In genomic region chr13:81656091-81656850, GRCm38 (mm10) we compare ENCODE assay signal across 8 mouse cellular contexts. TPM values are rescaled to one million over a fixed set of nuclear protein-coding genes. Genes with fewer than 3 reads are reported as not detected.
A peak's percentile ranks its signal among the peaks of the same experiment; 100 is the strongest.
DNase-seq lines count a peak whose midpoint lies in the region; ATAC-seq and TF ChIP-seq lines count a peak whose summit lies in the region.

No protein-coding gene starts in this region.

- peak overlapping the region; percentile 61; the same call in 1 of the 2 replicates for H3K4me2 ChIP-seq in heart, embryonic 16.5 days (ENCODE audit: low read depth, low read length)
- peak overlapping the region; percentile 63 for H3K4me2 ChIP-seq in kidney, embryonic 15.5 days
- H3K4me2 ChIP-seq in myocyte (ENCODE audit: low read depth): no peak overlapping the region

- H3K4me3 ChIP-seq in heart, embryonic 16.5 days (ENCODE audit: low read length): no peak overlapping the region
- H3K4me3 ChIP-seq in embryonic facial prominence, embryonic 10.5 days: peak overlapping the region; percentile 84
- H3K4me3 ChIP-seq in kidney, embryonic 15.5 days (replicated peaks): no peak overlapping the region
- peak overlapping the region; percentile 77 for H3K4me3 ChIP-seq in myocyte

- no peaks in the 10 kb centered on the region for H3K27me3 ChIP-seq in heart, embryonic 16.5 days (ENCODE audit: control insufficient read depth, insufficient read depth, low read length)
- H3K27me3 ChIP-seq in embryonic facial prominence, embryonic 10.5 days (replicated peaks; ENCODE audit: low read depth, poor library complexity, severe bottlenecking): no peaks in the 10 kb centered on the region
- no peaks in the 10 kb centered on the region for H3K27me3 ChIP-seq in kidney, embryonic 15.5 days
- no peaks in the 10 kb centered on the region for H3K27me3 ChIP-seq in myocyte (ENCODE audit: control insufficient read depth, insufficient read depth, insufficient read length)

- H3K9ac ChIP-seq in heart, embryonic 16.5 days (ENCODE audit: low read length): no peak overlapping the region
- H3K9ac ChIP-seq in kidney, embryonic 15.5 days: no peak overlapping the region

- 40% methylated on average over 14 of the region's 14 CpGs for WGBS in heart, embryonic 16.5 days
- WGBS in embryonic facial prominence, embryonic 10.5 days: 25% methylated on average over 14 of the region's 14 CpGs
- WGBS in kidney, embryonic 15.5 days: 31% methylated on average over 14 of the region's 14 CpGs

- no peak for ATAC-seq in heart, embryonic 16.5 days (replicated peaks; ENCODE audit: extremely low read depth, insufficient read depth, low FRiP score)
- ATAC-seq in kidney, embryonic 15.5 days (replicated peaks; ENCODE audit: low FRiP score): no peak

- no peak for TF ChIP-seq POLR2A in myocyte (IDR thresholded peaks at IDR 0.05; ENCODE audit: insufficient read length, low read depth)

- peaks cover 35% of the 10 kb centered on the region for H3K79me2 ChIP-seq in myocyte (ENCODE audit: control insufficient read depth, insufficient read depth)

- DNase-seq in heart, postnatal 4 days: no peak
- peak; percentile 25 for DNase-seq in embryonic facial prominence, embryonic 10.5 days (ENCODE audit: low spot score)
- no peak for DNase-seq in layer of hippocampus, postnatal 10 days (ENCODE audit: low spot score in 2 of 2)
- DNase-seq in frontal cortex, postnatal 25 days (ENCODE audit: low spot score in 2 of 2): no peak
- DNase-seq in left cerebral cortex, adult 8-10 months (ENCODE audit: low spot score in 2 of 2): no peak

- peaks cover 17% of the 10 kb centered on the region for H3K4me1 ChIP-seq in heart, embryonic 16.5 days (ENCODE audit: control insufficient read depth, insufficient read depth, low read length)
- peaks cover 18% of the 10 kb centered on the region for H3K4me1 ChIP-seq in embryonic facial prominence, embryonic 10.5 days
- H3K4me1 ChIP-seq in kidney, embryonic 15.5 days: peaks cover 14% of the 10 kb centered on the region

- no peaks in the 10 kb centered on the region for H3K9me3 ChIP-seq in heart, embryonic 16.5 days (replicated peaks; ENCODE audit: control insufficient read depth, low read length)
- no peaks in the 10 kb centered on the region for H3K9me3 ChIP-seq in embryonic facial prominence, embryonic 10.5 days
- no peaks in the 10 kb centered on the region for H3K9me3 ChIP-seq in kidney, embryonic 15.5 days (replicated peaks)

- H3K27ac ChIP-seq in heart, embryonic 16.5 days (ENCODE audit: low read length): no peak overlapping the region; the same call in 1 of the 2 replicates
- H3K27ac ChIP-seq in embryonic facial prominence, embryonic 10.5 days (replicated peaks): peak overlapping the region; percentile 90
- 0 out of 2 replicates have a peak overlapping the region, but pooled peaks have one; percentile 37 for H3K27ac ChIP-seq in kidney, embryonic 15.5 days

- no peak overlapping the region for H3ac ChIP-seq in myocyte (ENCODE audit: control insufficient read depth, insufficient read length)

- 0 out of 2 replicates have a peak, but pooled peaks cover 2% of the 10 kb centered on the region for H3K36me3 ChIP-seq in heart, embryonic 16.5 days (ENCODE audit: control insufficient read depth, insufficient read depth)
- peaks cover 5% of the 10 kb centered on the region; the same call in 1 of the 2 replicates for H3K36me3 ChIP-seq in embryonic facial prominence, embryonic 10.5 days (replicated peaks)
- H3K36me3 ChIP-seq in kidney, embryonic 15.5 days: no peaks in the 10 kb centered on the region
- H3K36me3 ChIP-seq in myocyte (ENCODE audit: control insufficient read depth, insufficient read depth): no peaks in the 10 kb centered on the region

TF ChIP-seq in myocyte, 11 proteins besides CTCF, POLR2A, EP300 and RAD21:
- TF ChIP-seq TCF3 (IDR thresholded peaks at IDR 0.05; ENCODE audit: insufficient read length, low read depth) (no peak), USF1 (IDR thresholded peaks at IDR 0.05; ENCODE audit: low read depth) (no peak), MYOD1 (IDR thresholded peaks at IDR 0.05; ENCODE audit: control insufficient read depth in 1 of 3, insufficient read length in 2 of 3, low read depth in 2 of 3) (no peak), MYOG (IDR thresholded peaks at IDR 0.05; ENCODE audit: control insufficient read depth in 1 of 3, insufficient read depth in 1 of 3, insufficient read length in 2 of 3, low read depth in 2 of 3) (no peak), CEBPB (IDR thresholded peaks at IDR 0.05; ENCODE audit: insufficient read depth, poor library complexity, severe bottlenecking) (no peak), MAX (IDR thresholded peaks at IDR 0.05; ENCODE audit: low read depth) (no peak), TCF12 (IDR thresholded peaks at IDR 0.05; ENCODE audit: insufficient read depth, poor library complexity, severe bottlenecking) (no peak), SRF (IDR thresholded peaks at IDR 0.05; ENCODE audit: control insufficient read depth, insufficient read length, low read depth) (no peak), REST (IDR thresholded peaks at IDR 0.05; ENCODE audit: insufficient read depth, insufficient read length) (no peak), E2F4 (IDR thresholded peaks at IDR 0.05; ENCODE audit: insufficient read depth) (no peak), POLR2AphosphoS2 (IDR thresholded peaks at IDR 0.05; ENCODE audit: insufficient read length, low read depth) (no peak)

RNA-seq across cellular contexts. Expression of gene Lysmd3, which starts 1.2 kb away (rescaled TPM):
- 20.4 and 21.1 TPM in 2 replicates for polyA plus RNA-seq in heart, embryonic 16.5 days (2015; fragmentation: Nextera tagmentation; extraction: Ambion mirVana)
- 10 to 100 TPM; 15.9 to 20.3 TPM for total RNA-seq in heart, postnatal 4 days (2021)
- polyA plus RNA-seq in embryonic facial prominence, embryonic 10.5 days (2016; fragmentation: Nextera tagmentation; extraction: Ambion mirVana): 20.7 and 21.1 TPM in 2 replicates
- polyA plus RNA-seq in kidney, embryonic 15.5 days (2015; fragmentation: Nextera tagmentation; extraction: Ambion mirVana): 21.4 and 24.5 TPM in 2 replicates
- 4.2 TPM for polyA plus RNA-seq in myocyte (2012; fragmentation: generic; extraction: Trizol)
- 10 to 100 TPM in 1 of 2 experiments, 1 to 10 TPM in 1; 8.7 to 13.1 TPM for total RNA-seq in layer of hippocampus, postnatal 10 days (2021)
- total RNA-seq in left cerebral cortex, adult 8-10 months (2022): 10 to 100 TPM in 3 of 4 experiments, 1 to 10 TPM in 1; 8.2 to 14.3 (median 11.2) TPM

RNA-seq across cellular contexts. Expression of gene Adgrv1, which starts 23.3 kb away (rescaled TPM):
- 0.81 and 0.97 TPM in 2 replicates for polyA plus RNA-seq in heart, embryonic 16.5 days (2015; fragmentation: Nextera tagmentation; extraction: Ambion mirVana)
- total RNA-seq in heart, postnatal 4 days (2021): 1 to 10 TPM; 1.5 to 2.0 TPM
- 10.9 and 16.9 TPM in 2 replicates for polyA plus RNA-seq in embryonic facial prominence, embryonic 10.5 days (2016; fragmentation: Nextera tagmentation; extraction: Ambion mirVana)
- 4.3 and 4.8 TPM in 2 replicates for polyA plus RNA-seq in kidney, embryonic 15.5 days (2015; fragmentation: Nextera tagmentation; extraction: Ambion mirVana)
- polyA plus RNA-seq in myocyte (2012; fragmentation: generic; extraction: Trizol): 0.04 TPM
- 1 to 10 TPM; 5.9 to 6.0 TPM for total RNA-seq in layer of hippocampus, postnatal 10 days (2021)
- total RNA-seq in left cerebral cortex, adult 8-10 months (2022): 1 to 10 TPM; 2.0 to 2.3 (median 2.2) TPM

RNA-seq across cellular contexts. Expression of gene Polr3g, which starts 54.5 kb away (rescaled TPM):
- 14.1 and 14.9 TPM in 2 replicates for polyA plus RNA-seq in heart, embryonic 16.5 days (2015; fragmentation: Nextera tagmentation; extraction: Ambion mirVana)
- total RNA-seq in heart, postnatal 4 days (2021): 1 to 10 TPM; 3.4 to 4.4 TPM
- polyA plus RNA-seq in embryonic facial prominence, embryonic 10.5 days (2016; fragmentation: Nextera tagmentation; extraction: Ambion mirVana): 20.1 and 24.7 TPM in 2 replicates
- 10.4 and 12.9 TPM in 2 replicates for polyA plus RNA-seq in kidney, embryonic 15.5 days (2015; fragmentation: Nextera tagmentation; extraction: Ambion mirVana)
- 3.5 TPM for polyA plus RNA-seq in myocyte (2012; fragmentation: generic; extraction: Trizol)
- total RNA-seq in layer of hippocampus, postnatal 10 days (2021): 1 to 10 TPM; 3.0 to 3.8 TPM
- 1 to 10 TPM; 3.2 to 6.2 (median 5.1) TPM for total RNA-seq in left cerebral cortex, adult 8-10 months (2022)

RNA-seq across cellular contexts. Expression of gene Mblac2, which starts 54.9 kb away (rescaled TPM):
- polyA plus RNA-seq in heart, embryonic 16.5 days (2015; fragmentation: Nextera tagmentation; extraction: Ambion mirVana): 8.5 and 9.3 TPM in 2 replicates
- total RNA-seq in heart, postnatal 4 days (2021): 1 to 10 TPM; 2.4 to 3.0 TPM
- polyA plus RNA-seq in embryonic facial prominence, embryonic 10.5 days (2016; fragmentation: Nextera tagmentation; extraction: Ambion mirVana): 3.6 and 4.3 TPM in 2 replicates
- 7.1 and 7.2 TPM in 2 replicates for polyA plus RNA-seq in kidney, embryonic 15.5 days (2015; fragmentation: Nextera tagmentation; extraction: Ambion mirVana)
- polyA plus RNA-seq in myocyte (2012; fragmentation: generic; extraction: Trizol): 0.62 TPM
- total RNA-seq in layer of hippocampus, postnatal 10 days (2021): 10 to 100 TPM; 34.3 to 36.5 TPM
- 10 to 100 TPM; 19.8 to 21.8 (median 21.3) TPM for total RNA-seq in left cerebral cortex, adult 8-10 months (2022)

Comparison
In these comparisons a context has a peak if more than half of its experiments do, and no peak if none do; other contexts are left out.
1. H3K4me3 ChIP-seq: peak in embryonic facial prominence, embryonic 10.5 days (single experiment) and myocyte (single experiment); none in heart, embryonic 16.5 days (single experiment) and kidney, embryonic 15.5 days (single experiment).